Comparison of ENCODE assay signal across 25 mouse cellular contexts in genomic region chr7:141263640-141264039, GRCm38 (mm10). TPM values are rescaled to one million over a fixed set of nuclear protein-coding genes. Genes with fewer than 3 reads are reported as not detected.
A peak's percentile ranks its signal among the peaks of the same experiment; 100 is the strongest.
DNase-seq lines count a peak whose midpoint lies in the region; ATAC-seq and TF ChIP-seq lines count a peak whose summit lies in the region.
"Had no signal": no experiment of that assay in that cellular context is flagged by ENCODE, and none has a peak within 500 bp of the region (broad histone marks: within the 10 kb centered on the region; RNA-seq: fewer than 3 reads in every experiment).

No protein-coding gene starts in this region.

- ATAC-seq in hindbrain, embryonic 14.5 days (ENCODE audit: low FRiP score) = 0 out of 2 replicates have a peak, but pooled peaks have one; percentile 38
- no peak for ATAC-seq in hindbrain, embryonic 11.5 days (ENCODE audit: low FRiP score)
- no peak for ATAC-seq in liver, postnatal 0 days
- ATAC-seq: activated CD4-positive, CD25-positive, alpha-beta regulatory T cell, adult 4 months; CD4-positive, CD25-positive, alpha-beta regulatory T cell, adult 4 months; forebrain, embryonic 13.5 days; forebrain, embryonic 15.5 days had no signal

- no peaks in the 10 kb centered on the region for H3K27me3 ChIP-seq in hindbrain, embryonic 14.5 days (ENCODE audit: control insufficient read depth, insufficient read depth, low read length)
- no peaks in the 10 kb centered on the region for H3K27me3 ChIP-seq in hindbrain, embryonic 11.5 days (ENCODE audit: control insufficient read depth, insufficient read depth, low read length)
- H3K27me3 ChIP-seq in liver, postnatal 0 days (ENCODE audit: insufficient read depth, low read length) = no peaks in the 10 kb centered on the region
- H3K27me3 ChIP-seq: CH12.LX; embryonic facial prominence, embryonic 12.5 days; forebrain, embryonic 13.5 days; forebrain, embryonic 15.5 days had no signal

- H3K9ac ChIP-seq in hindbrain, embryonic 14.5 days = no peak overlapping the region
- no peak overlapping the region for H3K9ac ChIP-seq in hindbrain, embryonic 11.5 days (ENCODE audit: low read depth, low read length)
- H3K9ac ChIP-seq in liver, postnatal 0 days (replicated peaks) = no peak overlapping the region
- H3K9ac ChIP-seq: embryonic facial prominence, embryonic 12.5 days; forebrain, embryonic 13.5 days; forebrain, embryonic 15.5 days had no signal

- no peak for TF ChIP-seq CTCF in liver, postnatal 0 days (IDR thresholded peaks at IDR 0.05; ENCODE audit: low read depth)

- peak; percentile 92 for DNase-seq in heart, adult 11 months
- DNase-seq in heart, adult 9 months (ENCODE audit: low spot score in 2 of 2) = no peak
- no peak for DNase-seq in hindbrain, embryonic 14.5 days (ENCODE audit: low spot score)
- no peak for DNase-seq in hindbrain, embryonic 11.5 days (ENCODE audit: low spot score)
- no peak for DNase-seq in liver, postnatal 0 days
- DNase-seq in liver = no peak
- DNase-seq in ovary, postnatal 10 days (ENCODE audit: low spot score) = no peak
- DNase-seq: adrenal gland, adult 8-10 months; adrenal gland, postnatal 14 days; adrenal gland, postnatal 36 days; B cell, adult 2 months; cerebellum, adult 11-12 months; cerebellum, adult 2 months; cerebellum, adult 9-10 months; cerebellum, postnatal 10 days; cerebellum, postnatal 25 days had no signal

- H3K9me3 ChIP-seq in hindbrain, embryonic 14.5 days (ENCODE audit: control insufficient read depth, low read length) = no peaks in the 10 kb centered on the region
- no peaks in the 10 kb centered on the region for H3K9me3 ChIP-seq in hindbrain, embryonic 11.5 days (ENCODE audit: control insufficient read depth, low read length)
- no peaks in the 10 kb centered on the region for H3K9me3 ChIP-seq in liver, postnatal 0 days (ENCODE audit: low read length)
- H3K9me3 ChIP-seq: embryonic facial prominence, embryonic 10.5 days; embryonic facial prominence, embryonic 12.5 days; forebrain, embryonic 13.5 days; forebrain, embryonic 15.5 days had no signal

- 0 out of 2 replicates have a peak, but pooled peaks cover 7% of the 10 kb centered on the region for H3K4me1 ChIP-seq in hindbrain, embryonic 14.5 days (replicated peaks; ENCODE audit: control insufficient read depth, insufficient read depth, low read length)
- 0 out of 2 replicates have a peak, but pooled peaks cover 3% of the 10 kb centered on the region for H3K4me1 ChIP-seq in hindbrain, embryonic 11.5 days (replicated peaks; ENCODE audit: control insufficient read depth, insufficient read depth, low read length)
- peaks cover 25% of the 10 kb centered on the region for H3K4me1 ChIP-seq in liver, postnatal 0 days (ENCODE audit: insufficient read depth)

- 92% methylated on average over 13 of the region's 13 CpGs for WGBS in hindbrain, embryonic 14.5 days
- 86% methylated on average over 13 of the region's 13 CpGs for WGBS in hindbrain, embryonic 11.5 days
- WGBS in liver, postnatal 0 days (ENCODE audit: insufficient replicate concordance) = 87% methylated on average over 13 of the region's 13 CpGs

- no peak overlapping the region for H3K4me2 ChIP-seq in hindbrain, embryonic 14.5 days (replicated peaks)
- no peak overlapping the region for H3K4me2 ChIP-seq in hindbrain, embryonic 11.5 days (replicated peaks; ENCODE audit: low read depth, low read length)
- peak overlapping the region; percentile 95; the same call in 1 of the 2 replicates for H3K4me2 ChIP-seq in liver, postnatal 0 days (ENCODE audit: low read depth, low read length)
- H3K4me2 ChIP-seq: embryonic facial prominence, embryonic 12.5 days; forebrain, embryonic 13.5 days; forebrain, embryonic 15.5 days had no signal

- H3K4me3 ChIP-seq in hindbrain, embryonic 14.5 days (replicated peaks; ENCODE audit: low read length) = no peak overlapping the region
- no peak overlapping the region for H3K4me3 ChIP-seq in hindbrain, embryonic 11.5 days (ENCODE audit: low read depth, low read length)
- no peak overlapping the region for H3K4me3 ChIP-seq in liver, postnatal 0 days (ENCODE audit: low read depth, low read length)
- H3K4me3 ChIP-seq: embryonic facial prominence, embryonic 10.5 days; embryonic facial prominence, embryonic 12.5 days; forebrain, embryonic 13.5 days; forebrain, embryonic 15.5 days had no signal

- H3K36me3 ChIP-seq in hindbrain, embryonic 14.5 days (replicated peaks; ENCODE audit: control insufficient read depth, insufficient read depth) = peaks cover 59% of the 10 kb centered on the region
- peaks cover 17% of the 10 kb centered on the region; the same call in 1 of the 2 replicates for H3K36me3 ChIP-seq in hindbrain, embryonic 11.5 days (ENCODE audit: control insufficient read depth, insufficient read depth, low read length)
- peaks cover 61% of the 10 kb centered on the region for H3K36me3 ChIP-seq in liver, postnatal 0 days (replicated peaks; ENCODE audit: insufficient read depth, low read length)

- no peak for TF ChIP-seq EP300 in liver, postnatal 0 days (IDR thresholded peaks at IDR 0.05; ENCODE audit: low read depth)

- no peak overlapping the region for H3K27ac ChIP-seq in hindbrain, embryonic 14.5 days
- H3K27ac ChIP-seq in hindbrain, embryonic 11.5 days (ENCODE audit: low read depth, low read length) = no peak overlapping the region
- H3K27ac ChIP-seq in liver, postnatal 0 days (ENCODE audit: low read depth) = no peak overlapping the region
- H3K27ac ChIP-seq: embryonic facial prominence, embryonic 10.5 days; embryonic facial prominence, embryonic 12.5 days; forebrain, embryonic 13.5 days; forebrain, embryonic 15.5 days had no signal

RNA-seq across cellular contexts. Expression of gene Irf7, which starts 2.6 kb away (rescaled TPM):
- polyA plus RNA-seq in hindbrain, embryonic 14.5 days (2014; fragmentation: Nextera tagmentation; extraction: Ambion mirVana) = 1.4 and 1.6 TPM in 2 replicates
- 0.77 and 1.1 TPM in 2 replicates for polyA plus RNA-seq in hindbrain, embryonic 11.5 days (2014; fragmentation: Nextera tagmentation; extraction: Ambion mirVana)
- polyA plus RNA-seq in liver, postnatal 0 days (2015; fragmentation: Nextera tagmentation; extraction: Ambion mirVana) = 22.9 and 25.4 TPM in 2 replicates

RNA-seq across cellular contexts. Expression of gene Cdhr5, which starts 12.9 kb away (rescaled TPM):
- polyA plus RNA-seq in hindbrain, embryonic 14.5 days (2014; fragmentation: Nextera tagmentation; extraction: Ambion mirVana) = not detected in 2 replicates
- not detected in 2 replicates for polyA plus RNA-seq in hindbrain, embryonic 11.5 days (2014; fragmentation: Nextera tagmentation; extraction: Ambion mirVana)
- polyA plus RNA-seq in liver, postnatal 0 days (2015; fragmentation: Nextera tagmentation; extraction: Ambion mirVana) = 1.1 and 1.3 TPM in 2 replicates
- polyA plus RNA-seq: activated CD4-positive, CD25-positive, alpha-beta regulatory T cell, adult 4 months; CD4-positive, CD25-positive, alpha-beta regulatory T cell, adult 4 months; cortical plate, adult 2 months; embryonic facial prominence, embryonic 12.5 days; forebrain, embryonic 11.5 days; forebrain, embryonic 13.5 days; forebrain, embryonic 15.5 days had no signal

RNA-seq across cellular contexts. Expression of gene Sct, which starts 15.3 kb away (rescaled TPM):
- 3.2 and 4.1 TPM in 2 replicates for polyA plus RNA-seq in hindbrain, embryonic 14.5 days (2014; fragmentation: Nextera tagmentation; extraction: Ambion mirVana)
- 4.8 and 5.1 TPM in 2 replicates for polyA plus RNA-seq in hindbrain, embryonic 11.5 days (2014; fragmentation: Nextera tagmentation; extraction: Ambion mirVana)
- polyA plus RNA-seq in liver, postnatal 0 days (2015; fragmentation: Nextera tagmentation; extraction: Ambion mirVana) = not detected in 2 replicates
- polyA plus RNA-seq: activated CD4-positive, CD25-positive, alpha-beta regulatory T cell, adult 4 months; CD4-positive, CD25-positive, alpha-beta regulatory T cell, adult 4 months had no signal

RNA-seq across cellular contexts. Expression of gene Drd4, which starts 28.2 kb away (rescaled TPM):
- 0.65 and 0.88 TPM in 2 replicates for polyA plus RNA-seq in hindbrain, embryonic 14.5 days (2014; fragmentation: Nextera tagmentation; extraction: Ambion mirVana)
- 0.25 and 0.33 TPM in 2 replicates for polyA plus RNA-seq in hindbrain, embryonic 11.5 days (2014; fragmentation: Nextera tagmentation; extraction: Ambion mirVana)
- not detected in 2 replicates for polyA plus RNA-seq in liver, postnatal 0 days (2015; fragmentation: Nextera tagmentation; extraction: Ambion mirVana)
- polyA plus RNA-seq: activated CD4-positive, CD25-positive, alpha-beta regulatory T cell, adult 4 months; CD4-positive, CD25-positive, alpha-beta regulatory T cell, adult 4 months had no signal

RNA-seq across cellular contexts. Expression of gene Phrf1, which starts 35.1 kb away (rescaled TPM):
- polyA plus RNA-seq in hindbrain, embryonic 14.5 days (2014; fragmentation: Nextera tagmentation; extraction: Ambion mirVana) = 61.8 and 63.5 TPM in 2 replicates
- polyA plus RNA-seq in hindbrain, embryonic 11.5 days (2014; fragmentation: Nextera tagmentation; extraction: Ambion mirVana) = 67.1 and 78.6 TPM in 2 replicates
- polyA plus RNA-seq in liver, postnatal 0 days (2015; fragmentation: Nextera tagmentation; extraction: Ambion mirVana) = 10.8 and 14.3 TPM in 2 replicates
